Mouse (Mus musculus) urinary bladder, postnatal 14 days (tissue): ENCODE results near the gene Gm37240.
A peak's percentile ranks its signal among the peaks of the same experiment; 100 is the strongest.
"Not testable (repeated sequence)": the region's sequence is repeated elsewhere in the genome, so short reads cannot be mapped to it uniquely, and the experiment has no call there.

Experiments used
- DNase-seq: peaks from one replicate; pipeline ENCODE4 v3.0.0; 2021; ENCODE audit warnings: low spot score

Gene Gm37240

DNA sequence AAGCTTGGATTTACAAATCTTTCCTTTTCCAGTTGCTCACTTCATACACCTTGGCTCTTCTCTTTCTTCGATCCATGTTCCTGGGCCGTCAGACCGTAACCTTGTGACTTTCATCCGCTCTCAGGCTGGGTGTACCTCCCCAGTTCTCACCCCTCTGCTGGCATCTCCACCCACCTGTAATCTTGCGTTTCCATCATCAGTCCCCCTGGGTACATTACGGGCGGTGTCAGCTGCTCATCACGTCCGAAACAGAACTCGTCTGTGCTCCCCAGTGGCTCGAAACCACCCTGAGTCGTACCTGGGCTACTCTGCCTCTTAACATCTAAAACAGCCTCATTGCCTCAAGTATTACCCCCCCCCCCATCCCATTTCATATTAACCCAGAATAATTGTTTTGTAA is 1215.2 kb downstream of the Gm37240 start:
- DNase-seq = no peak

- no peak for DNase-seq
These were observed 1218.4 kb downstream of the Gm37240 start for GRCm38 (mm10) chr3:84668957-84669356.

DNA sequence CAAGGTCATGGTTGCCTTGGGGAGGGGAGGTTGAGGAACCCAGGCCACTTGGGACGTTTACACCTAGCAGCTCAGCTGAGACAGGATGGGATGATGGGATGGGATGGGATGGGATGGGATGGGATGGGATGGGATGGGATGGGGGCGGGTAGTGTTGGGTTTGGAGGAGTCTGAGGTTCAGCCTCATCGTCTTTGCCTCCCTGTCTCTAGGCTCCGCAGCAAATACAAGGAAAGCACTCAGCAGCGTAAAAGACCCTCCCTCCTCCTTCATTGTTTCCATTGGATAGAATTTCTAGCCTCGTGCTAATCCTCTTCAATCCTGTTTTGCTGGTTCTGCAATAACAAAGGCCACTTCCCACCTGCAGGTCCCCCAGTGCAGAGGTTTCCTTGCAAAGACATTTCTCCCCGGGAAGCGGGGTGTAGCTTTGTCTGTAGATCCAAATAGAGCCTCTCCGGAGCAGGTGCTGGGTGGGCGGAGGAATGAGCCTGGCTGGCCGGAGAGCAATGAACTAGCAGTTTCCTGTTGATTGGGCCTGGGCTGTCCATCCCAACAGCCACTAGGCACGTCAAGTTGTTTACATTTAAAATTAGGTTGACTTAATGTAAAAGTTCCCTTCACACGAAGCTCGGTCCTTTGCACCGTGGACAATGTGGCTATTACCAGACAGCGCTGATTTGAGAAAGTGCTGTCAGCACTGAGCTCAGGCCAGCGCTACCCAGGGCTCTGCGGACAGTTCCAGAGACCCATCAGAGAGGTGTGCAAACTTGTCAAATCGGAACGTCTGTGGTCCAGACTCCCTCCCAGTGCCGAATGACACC is 1221.9 kb downstream of the Gm37240 start:
- DNase-seq = peak; percentile 10

GRCm38 (mm10) chr3:84664686-84665085 is 1222.6 kb downstream of the Gm37240 start:
- no peak for DNase-seq

- no peak for DNase-seq
These were observed 1223.5 kb downstream of the Gm37240 start for GRCm38 (mm10) chr3:84663858-84664257.

DNA sequence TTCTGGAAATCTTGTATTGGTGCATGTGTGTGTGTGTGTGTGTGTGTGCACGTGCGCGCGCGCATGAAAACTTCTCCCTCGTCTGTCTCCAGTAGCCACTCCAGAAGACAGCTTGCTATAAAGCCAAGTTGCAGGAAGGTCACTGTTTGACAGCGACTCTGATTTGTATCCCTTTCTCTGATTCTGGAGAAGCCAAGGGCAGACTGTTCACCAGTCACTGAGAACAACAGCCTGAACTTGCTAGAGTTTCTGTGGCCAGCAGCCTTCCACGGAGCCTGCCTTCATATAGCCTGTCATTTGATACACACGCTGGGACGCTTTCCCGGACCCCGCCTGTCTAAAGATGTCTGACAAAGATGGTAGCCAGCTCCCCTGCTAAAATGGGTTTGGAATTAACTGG is 1224.2 kb downstream of the Gm37240 start:
- no peak for DNase-seq

GRCm38 (mm10) chr3:84660380-84660779 is 1226.9 kb downstream of the Gm37240 start:
- DNase-seq = no peak

GRCm38 (mm10) chr3:84658872-84659271 is 1228.4 kb downstream of the Gm37240 start:
- no peak for DNase-seq

GRCm38 (mm10) chr3:84658017-84658416 is 1229.3 kb downstream of the Gm37240 start:
- no peak for DNase-seq

DNA sequence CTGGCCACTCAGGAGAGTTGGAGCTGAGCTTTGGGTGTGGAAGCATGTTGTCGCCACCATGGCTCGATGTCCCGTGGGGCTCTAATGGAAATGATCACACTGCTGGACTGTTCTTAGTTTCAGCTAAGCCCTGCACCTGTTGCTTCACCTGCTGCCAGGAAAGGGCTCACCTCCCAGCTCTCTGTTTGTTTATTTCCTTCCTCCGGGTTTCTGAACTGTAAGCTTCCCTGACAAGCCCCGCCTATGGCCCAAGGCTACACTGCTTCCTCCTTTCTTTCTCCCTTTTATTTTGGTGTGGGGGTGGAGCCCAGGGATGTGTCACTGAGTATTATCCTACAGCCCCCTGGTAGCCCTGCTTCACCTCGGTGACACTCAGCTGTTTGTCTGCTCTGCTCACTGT is 1230.1 kb downstream of the Gm37240 start:
- peak; percentile 53 for DNase-seq

DNA sequence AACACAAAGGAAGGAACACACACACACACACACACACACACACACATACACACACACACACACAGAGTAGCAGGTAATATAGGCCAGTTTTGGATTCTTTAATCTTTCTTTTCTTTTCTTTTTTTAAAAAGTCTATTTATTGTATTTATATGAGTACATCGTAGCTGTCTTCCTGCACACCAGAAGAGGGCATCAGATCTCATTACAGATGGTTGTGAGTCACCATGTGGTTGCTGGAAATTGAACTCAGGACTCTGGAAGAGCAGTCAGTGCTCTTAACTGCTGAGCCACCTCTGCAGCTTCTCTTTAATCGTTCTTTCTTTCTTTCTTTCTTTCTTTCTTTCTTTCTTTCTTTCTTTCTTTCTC is 1231.5 kb downstream of the Gm37240 start:
- not testable (repeated sequence) for DNase-seq

GRCm38 (mm10) chr3:84654900-84655784 is 1232.2 kb downstream of the Gm37240 start:
- no peak for DNase-seq

GRCm38 (mm10) chr3:84654246-84654826 is 1233.0 kb downstream of the Gm37240 start:
- DNase-seq = peak; percentile 43

- peak; percentile 31 for DNase-seq
These were observed 1233.6 kb downstream of the Gm37240 start for GRCm38 (mm10) chr3:84653557-84654245.

- DNase-seq = no peak
These were observed 1234.4 kb downstream of the Gm37240 start for GRCm38 (mm10) chr3:84652643-84653556.

DNA sequence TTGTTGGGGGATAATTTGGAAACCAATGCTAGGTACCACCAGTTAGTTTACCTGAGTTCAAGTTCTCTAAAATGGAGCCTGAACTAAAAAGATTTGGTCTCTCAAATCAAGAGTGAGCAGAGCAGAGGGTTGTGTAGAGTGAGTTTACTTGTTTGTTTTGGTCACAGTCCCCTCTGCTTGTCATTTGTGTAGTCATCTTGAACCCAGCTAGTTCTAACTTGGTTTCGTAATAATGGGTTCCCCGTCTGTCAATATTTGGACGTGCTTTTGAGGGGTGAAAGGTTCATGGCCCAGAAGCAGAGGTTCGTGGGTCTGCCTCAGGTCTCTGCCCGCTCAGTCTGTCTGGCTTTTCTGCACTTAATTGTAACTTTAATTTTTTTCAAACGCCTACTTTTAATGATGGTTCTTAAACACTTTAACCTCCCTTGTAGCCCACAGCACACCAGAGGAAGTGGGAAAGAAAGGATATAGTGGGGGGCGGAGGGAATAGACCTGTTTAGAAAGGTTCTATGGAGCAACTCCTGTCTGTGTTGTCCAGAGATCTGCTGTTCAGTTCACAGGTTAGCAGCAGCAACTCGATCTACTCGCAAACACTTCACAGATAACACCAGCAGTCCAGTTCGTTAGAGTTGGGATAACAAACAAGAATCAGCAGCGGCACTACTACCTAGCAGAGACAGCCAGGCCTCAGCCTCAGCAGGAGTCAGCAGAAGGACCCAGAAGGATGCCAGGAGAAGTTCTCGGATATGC is 1237.6 kb downstream of the Gm37240 start:
- DNase-seq = no peak

DNA sequence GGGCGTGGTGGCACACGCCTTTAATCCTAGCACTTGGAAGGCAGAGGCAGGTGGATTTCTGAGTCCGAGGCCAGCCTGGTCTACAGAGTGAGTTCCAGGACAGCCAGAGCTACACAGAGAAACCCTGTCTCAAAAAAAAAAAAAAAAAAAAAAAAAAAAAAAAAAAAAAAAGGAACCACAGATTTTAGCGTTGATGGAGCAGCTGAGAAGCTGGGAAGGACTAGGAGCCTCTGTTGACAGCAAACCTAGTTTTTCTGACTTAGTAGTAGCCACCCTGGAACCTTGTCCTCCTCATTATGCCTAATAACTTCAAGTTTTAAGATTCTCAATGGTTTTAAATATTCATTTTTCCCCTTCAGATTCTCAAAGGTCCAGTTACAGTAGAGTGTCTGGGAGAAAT is 1239.2 kb downstream of the Gm37240 start:
- DNase-seq = not testable (repeated sequence)

DNA sequence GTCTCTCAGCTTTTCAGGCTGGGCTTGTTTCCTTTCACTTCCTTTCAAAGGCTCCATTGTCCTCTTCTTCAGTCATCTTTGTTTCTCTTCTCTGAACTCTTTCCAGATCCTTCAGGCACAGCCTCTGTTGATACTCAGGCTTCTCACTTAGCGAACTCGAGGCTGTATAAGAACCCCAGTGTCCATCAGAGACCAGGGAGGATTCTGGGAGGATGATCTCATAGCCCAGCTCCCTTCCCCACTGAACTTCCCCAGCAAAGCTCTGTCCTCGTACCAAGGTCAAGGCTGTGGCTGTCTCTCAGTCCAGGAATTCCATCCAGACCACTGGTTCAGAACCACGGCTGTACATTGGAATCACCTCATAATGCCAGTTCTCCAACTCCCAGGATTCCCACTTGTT is 1239.7 kb downstream of the Gm37240 start:
- DNase-seq = no peak

DNA sequence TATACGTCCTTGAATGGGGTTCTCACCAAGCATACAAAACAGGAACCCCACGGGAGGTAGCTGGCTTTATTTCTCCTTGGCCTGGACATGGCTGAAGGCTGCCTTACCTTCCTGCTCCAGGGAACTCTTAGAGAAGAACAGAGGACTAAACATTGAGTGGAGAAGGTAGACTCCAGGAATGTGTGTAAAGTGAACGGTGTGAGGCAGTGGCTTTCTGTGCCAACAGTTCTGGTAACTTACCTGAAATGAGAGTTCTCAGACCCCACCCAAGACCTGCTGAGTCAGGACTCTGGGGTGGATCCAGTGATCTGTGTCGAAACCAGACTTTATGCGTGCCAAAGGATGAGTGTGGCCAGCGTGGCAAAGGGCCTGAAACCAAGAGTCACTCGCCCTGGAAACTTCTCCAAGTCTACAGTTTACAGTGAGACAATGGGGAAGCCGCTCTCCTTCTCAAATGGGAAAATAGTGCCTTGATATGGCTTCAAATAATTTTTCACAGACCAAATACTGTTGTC is 1240.9 kb downstream of the Gm37240 start:
- peak; percentile 57 for DNase-seq

- no peak for DNase-seq
These were observed 1241.4 kb downstream of the Gm37240 start for GRCm38 (mm10) chr3:84646007-84646290.
